Mouse (Mus musculus) naive thymus-derived CD4-positive, alpha-beta T cell, adult 2 months (primary cell): ENCODE results near the gene P2ry2.

ENCODE experiments used
- DNase-seq: peaks from one replicate; pipeline ENCODE4 v3.0.0-alpha.2; 2011; ENCODE audit warnings: low read depth

Gene P2ry2

GRCm38 (mm10) chr7:100984452-100985395, 27.9 kb downstream of the P2ry2 start:
- DNase-seq, result peak; percentile 17

GRCm38 (mm10) chr7:100979175-100979574, 33.5 kb downstream of the P2ry2 start:
- no peak for DNase-seq

- DNase-seq, result no peak
These were observed 34.5 kb downstream of the P2ry2 start for GRCm38 (mm10) chr7:100978171-100978570.

- no peak for DNase-seq
These were observed 38.3 kb downstream of the P2ry2 start, which contains the start of gene P2ry6 for GRCm38 (mm10) chr7:100974135-100974903. P2ry6 (minus strand) TSS chr7:100974649.

DNA sequence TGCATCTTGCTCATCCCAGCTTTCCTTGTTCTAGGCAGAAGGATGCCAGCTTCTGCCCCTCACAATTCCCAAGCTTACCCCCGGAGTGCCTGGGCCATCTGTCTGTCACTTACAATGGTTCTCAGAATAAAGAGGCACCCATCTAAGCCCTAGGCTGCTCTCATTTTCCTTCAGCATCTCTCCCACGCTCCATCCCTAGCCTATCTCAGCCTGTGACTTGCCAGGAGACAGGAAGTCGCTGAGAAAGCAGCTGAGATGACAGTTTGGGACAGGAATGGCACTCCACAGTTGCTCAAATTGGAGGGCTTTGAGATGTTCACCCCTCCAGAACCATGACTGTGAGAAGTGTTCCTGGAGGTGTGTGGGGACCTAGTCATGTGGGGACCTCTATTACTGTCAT, 39.8 kb downstream of the P2ry2 start:
- no peak for DNase-seq

DNA sequence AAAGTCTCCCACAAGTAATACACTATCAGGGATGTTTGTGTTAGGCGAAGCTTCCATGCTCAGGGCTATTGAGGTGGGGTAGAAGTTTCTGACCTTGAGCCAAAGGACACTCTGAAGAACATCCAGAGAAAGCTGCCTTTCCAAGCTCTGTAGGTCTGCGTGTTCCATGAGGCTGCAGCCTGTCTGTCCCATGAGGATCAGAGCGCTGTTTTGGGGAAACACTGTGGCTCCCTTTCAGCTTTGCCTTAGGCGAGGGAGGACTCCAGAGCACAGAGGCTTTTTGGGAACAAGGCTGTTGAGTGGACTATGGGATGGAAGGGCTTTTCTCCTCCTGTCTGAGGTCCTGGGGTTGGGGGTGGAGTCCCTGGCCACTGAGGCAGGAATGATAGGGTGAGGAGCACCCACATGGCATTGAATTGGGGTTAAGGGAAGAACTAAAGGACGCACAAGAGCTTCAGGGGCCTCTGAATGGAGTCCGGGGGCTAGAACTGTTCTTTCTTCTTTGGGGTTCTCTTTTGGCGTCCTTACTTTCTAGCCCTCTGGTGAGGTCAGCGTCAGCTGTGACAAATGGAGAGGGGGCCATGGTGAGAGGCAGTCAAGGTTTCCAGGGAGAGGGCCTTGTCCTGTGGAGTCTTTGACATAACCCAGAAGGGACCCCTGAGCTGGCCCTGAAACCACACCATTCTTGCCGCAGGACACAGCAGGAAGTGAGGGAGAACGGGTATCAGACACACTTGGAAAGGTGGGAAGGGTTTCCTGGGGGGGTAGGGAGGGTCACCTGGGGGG, 43.6 kb downstream of the P2ry2 start:
- DNase-seq, result no peak

DNA sequence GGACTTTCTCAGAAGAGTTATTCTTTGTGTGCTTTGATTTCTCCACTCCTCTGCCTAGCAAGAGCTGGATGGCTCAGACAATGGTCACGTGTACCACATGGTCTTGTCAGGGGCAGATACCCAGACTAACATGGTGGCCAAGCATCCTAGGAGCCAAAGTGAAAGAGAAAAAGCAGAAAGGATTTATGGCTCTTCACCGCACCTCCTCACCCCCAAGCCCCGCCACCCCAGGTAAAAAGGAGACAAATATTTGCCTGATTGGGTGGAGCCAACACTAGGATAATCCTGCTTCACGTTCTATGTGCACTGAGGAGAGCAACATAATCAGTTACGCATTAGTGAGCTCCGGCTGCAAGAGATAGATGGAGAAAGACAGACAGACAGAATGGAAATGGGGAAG, 44.3 kb downstream of the P2ry2 start:
- no peak for DNase-seq

DNA sequence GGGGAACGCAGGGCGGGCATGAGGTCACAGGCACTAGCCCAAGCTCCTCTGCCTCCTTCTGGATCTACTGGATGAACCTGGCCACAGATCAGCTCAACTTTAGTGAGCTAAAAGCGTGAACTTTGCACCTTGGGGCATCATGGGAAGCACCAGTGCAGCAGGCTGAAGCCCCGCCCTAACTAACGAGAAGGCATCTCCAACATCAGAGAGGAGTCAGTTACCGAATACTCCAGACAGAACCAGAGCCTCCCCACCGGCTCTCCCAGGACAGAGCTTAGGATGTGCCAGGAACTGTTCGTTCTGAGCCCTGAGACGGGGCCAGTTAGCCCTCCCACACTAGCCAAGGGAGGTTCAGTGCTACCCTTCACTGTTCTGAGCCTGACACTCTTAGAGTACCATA, 44.8 kb downstream of the P2ry2 start:
- DNase-seq, result no peak

- DNase-seq, result no peak
These were observed 46.7 kb downstream of the P2ry2 start for GRCm38 (mm10) chr7:100966014-100966413.

DNA sequence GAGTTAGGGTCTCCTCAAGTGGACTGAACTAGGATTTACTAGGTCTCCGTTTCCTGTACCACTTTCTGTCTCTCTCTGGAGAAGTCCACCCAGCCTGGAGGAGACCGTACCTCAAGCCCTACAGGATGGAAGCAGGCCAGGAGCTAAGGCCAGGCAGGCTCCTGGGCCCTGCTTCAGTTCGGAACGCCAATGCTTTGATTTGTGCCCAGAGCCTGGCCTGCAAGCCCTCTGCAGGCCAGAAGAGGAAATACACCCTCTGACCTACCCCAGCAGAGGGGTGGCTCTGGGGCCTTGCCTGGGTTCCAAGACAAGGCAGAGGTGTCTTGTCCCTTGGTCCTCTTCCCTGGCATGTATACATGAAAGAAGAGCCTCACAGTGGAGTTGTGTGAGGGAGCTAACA, 47.6 kb downstream of the P2ry2 start:
- peak; percentile 54 for DNase-seq

DNA sequence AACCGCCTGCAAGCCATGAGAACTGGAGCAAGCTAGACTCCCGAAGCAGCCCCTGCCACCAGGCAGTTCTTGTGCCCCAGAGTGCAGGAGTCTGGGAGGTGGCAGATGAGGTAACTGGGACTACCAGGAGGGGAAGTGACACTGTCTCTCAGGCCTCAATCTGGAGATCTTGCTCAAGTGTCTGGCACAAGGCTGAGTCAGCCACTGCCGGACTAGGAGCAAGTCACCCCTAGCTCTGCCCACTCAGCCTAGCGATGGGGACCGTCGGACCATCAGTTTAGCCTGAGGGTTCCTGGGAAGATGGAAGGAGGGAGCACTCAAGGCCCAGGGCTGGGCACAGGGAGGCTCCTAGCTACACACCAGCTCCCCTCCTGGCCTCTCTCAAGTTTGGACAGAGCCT, 48.4 kb downstream of the P2ry2 start:
- no peak for DNase-seq

DNA sequence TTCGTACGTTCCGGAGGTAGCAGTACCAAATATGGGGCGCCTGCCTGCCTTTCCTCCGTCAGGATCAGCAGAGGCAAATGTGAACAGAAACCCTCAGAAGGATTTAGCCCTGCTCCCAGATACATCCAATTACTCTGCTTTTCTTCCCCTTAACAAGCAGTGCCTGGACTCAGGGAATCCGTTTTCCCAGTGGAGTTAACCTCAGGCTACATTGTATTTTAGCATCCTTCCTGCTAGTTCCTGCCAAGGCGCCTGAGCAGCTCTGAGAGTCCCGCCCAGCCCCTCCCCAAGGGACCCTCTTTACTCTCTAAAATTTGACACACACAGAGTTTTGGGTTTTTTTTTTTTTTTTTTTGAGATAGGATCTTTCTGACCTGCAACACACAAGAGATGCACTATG, 49.3 kb downstream of the P2ry2 start:
- no peak for DNase-seq

GRCm38 (mm10) chr7:100961146-100961545, 51.5 kb downstream of the P2ry2 start:
- no peak for DNase-seq

GRCm38 (mm10) chr7:100960462-100960861, 52.2 kb downstream of the P2ry2 start:
- no peak for DNase-seq

DNA sequence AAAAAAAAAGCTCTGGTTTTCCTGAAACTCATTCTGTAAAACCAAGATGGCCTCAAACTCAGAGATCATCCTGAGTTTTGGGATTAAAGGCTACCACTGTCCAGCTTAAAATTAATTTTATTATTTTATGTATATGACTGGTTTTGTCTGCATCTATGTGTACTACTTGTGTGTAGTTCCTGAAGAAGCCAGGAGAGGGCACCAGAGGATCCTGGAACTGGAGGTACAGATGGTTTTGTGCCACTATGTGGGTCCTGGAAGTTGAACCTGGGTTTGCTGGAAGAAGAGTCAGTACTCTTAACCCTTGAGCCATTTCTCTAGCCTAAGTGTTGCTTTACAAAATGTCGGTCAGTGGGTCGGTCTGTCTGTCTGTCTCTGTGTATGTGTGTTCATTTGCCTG, 54.2 kb downstream of the P2ry2 start:
- peak; percentile 23 for DNase-seq

- no peak for DNase-seq
These were observed 60.0 kb downstream of the P2ry2 start for GRCm38 (mm10) chr7:100952686-100953085.

- DNase-seq, result no peak
These were observed 60.8 kb downstream of the P2ry2 start for GRCm38 (mm10) chr7:100951903-100952302.

- peak; percentile 30 for DNase-seq
These were observed 62.1 kb downstream of the P2ry2 start for GRCm38 (mm10) chr7:100950481-100951010.

DNA sequence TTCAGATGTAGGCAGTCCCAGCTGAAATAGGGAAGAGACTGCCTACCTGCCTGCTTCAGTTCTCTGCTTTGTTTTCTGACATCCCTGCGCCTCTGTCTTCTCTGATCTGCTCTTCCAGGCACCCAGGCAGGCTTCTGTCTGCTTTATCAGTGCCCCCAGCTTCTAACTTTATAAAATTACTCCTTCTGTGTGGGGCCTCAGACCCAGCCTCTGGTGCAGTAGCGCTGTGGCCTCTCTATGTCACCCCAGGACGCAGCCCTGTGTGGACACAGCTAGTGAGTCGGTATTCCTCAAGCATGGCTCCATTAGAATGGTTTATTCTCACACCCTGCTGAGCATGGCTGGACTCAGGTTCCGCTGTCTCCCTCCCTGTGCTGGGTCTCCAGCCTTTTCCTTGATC, 62.6 kb downstream of the P2ry2 start:
- no peak for DNase-seq
